9 mouse cellular contexts compared by ENCODE assay signal in the genomic region with DNA sequence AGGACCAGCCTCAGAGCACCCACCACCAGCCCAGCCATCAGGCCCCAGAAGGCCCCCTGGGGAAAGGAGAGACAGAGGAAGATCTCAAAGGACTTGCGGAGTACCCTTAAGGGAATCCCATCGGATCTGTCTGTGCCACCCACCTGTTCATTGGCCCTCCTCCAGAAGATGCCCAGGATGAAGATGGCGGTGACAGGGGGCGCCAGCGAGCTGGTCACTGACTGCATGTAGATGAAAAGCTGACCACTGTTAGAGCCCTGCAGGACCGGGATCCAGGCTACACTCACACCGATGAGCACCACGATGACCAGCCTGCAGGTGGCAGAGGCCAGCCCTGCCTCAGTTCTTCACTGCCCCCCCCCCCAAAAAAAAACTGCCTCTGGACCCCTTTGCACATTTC. TPM values are rescaled to one million over a fixed set of nuclear protein-coding genes. Genes with fewer than 3 reads are reported as not detected.
DNase-seq lines count a peak whose midpoint lies in the region; ATAC-seq lines count a peak whose summit lies in the region.
"Had no signal": no experiment of that assay in that cellular context is flagged by ENCODE, and none has a peak within 500 bp of the region (broad histone marks: within the 10 kb centered on the region; RNA-seq: fewer than 3 reads in every experiment).

No protein-coding gene starts in this region.

- peak; percentile 92 for DNase-seq in heart, adult 11 months
- no peak for DNase-seq in heart, postnatal 25 days (ENCODE audit: low spot score)
- peak; percentile 39 to 40 for DNase-seq in right cerebral cortex, postnatal 10 days (ENCODE audit: low spot score in 2 of 2)
- no peak for DNase-seq in right cerebral cortex, adult 18-20 months
- DNase-seq in cerebellum, adult 8-10 months: peak; percentile 56
- peak; percentile 40 to 45 for DNase-seq in left cerebral cortex, postnatal 14 days (ENCODE audit: low spot score in 2 of 2)
- no peak for DNase-seq in spleen, postnatal 4 days (ENCODE audit: low spot score in 2 of 2)

- no peak for ATAC-seq in frontal cortex, adult (ENCODE audit: low TSS enrichment)

- intact Hi-C loops in heart, postnatal 25 days (cut with DNase I): no loop called here
- intact Hi-C loops in left cerebral cortex, postnatal 14 days (cut with DNase I): no loop called here

RNA-seq across cellular contexts. Expression of gene Fam83g, which starts 10.2 kb away (rescaled TPM):
- total RNA-seq in heart, postnatal 25 days (2021): under 1 TPM in 1 of 2 experiments, not detected in 1; 0.14 TPM
- total RNA-seq in left cerebral cortex, postnatal 14 days (2021): under 1 TPM in 1 of 2 experiments, not detected in 1; 0.09 TPM

RNA-seq across cellular contexts. Expression of gene Grap, which starts 20.6 kb away (rescaled TPM):
- 10 to 100 TPM; 11.4 to 13.0 TPM for total RNA-seq in heart, postnatal 25 days (2021)
- total RNA-seq in left cerebral cortex, postnatal 14 days (2021): 1 to 10 TPM; 6.7 to 9.2 TPM

RNA-seq across cellular contexts. Expression of gene Slc5a10, which starts 46.9 kb away (rescaled TPM):
- total RNA-seq in heart, postnatal 25 days (2021): not detected
- total RNA-seq in left cerebral cortex, postnatal 14 days (2021): under 1 TPM; 0.18 to 0.27 TPM
- total RNA-seq: neutrophil, adult 5-6 weeks had no signal

Comparison
In these comparisons a context has a peak if more than half of its experiments do, and no peak if none do; other contexts are left out.
1. DNase-seq: peak in heart, adult 11 months (single experiment), right cerebral cortex, postnatal 10 days (2 of 2), cerebellum, adult 8-10 months (single experiment) and left cerebral cortex, postnatal 14 days (2 of 2); none in heart, postnatal 25 days (single experiment), right cerebral cortex, adult 18-20 months (single experiment) and spleen, postnatal 4 days (0 of 2).